Mouse (Mus musculus) thymus, adult 18-20 months (tissue): Measurements from ENCODE around the gene Hspa4.
A peak's percentile ranks its signal among the peaks of the same experiment; 100 is the strongest.
"Not testable (repeated sequence)": the region's sequence is repeated elsewhere in the genome, so short reads cannot be mapped to it uniquely, and the experiment has no call there.

Experiments used
- DNase-seq, 2 experiments: peaks; one replicate each; pipeline ENCODE4 v3.0.0; 2022; ENCODE audit warnings: mixed read lengths in 2 of 2

Hspa4 gene

DNA sequence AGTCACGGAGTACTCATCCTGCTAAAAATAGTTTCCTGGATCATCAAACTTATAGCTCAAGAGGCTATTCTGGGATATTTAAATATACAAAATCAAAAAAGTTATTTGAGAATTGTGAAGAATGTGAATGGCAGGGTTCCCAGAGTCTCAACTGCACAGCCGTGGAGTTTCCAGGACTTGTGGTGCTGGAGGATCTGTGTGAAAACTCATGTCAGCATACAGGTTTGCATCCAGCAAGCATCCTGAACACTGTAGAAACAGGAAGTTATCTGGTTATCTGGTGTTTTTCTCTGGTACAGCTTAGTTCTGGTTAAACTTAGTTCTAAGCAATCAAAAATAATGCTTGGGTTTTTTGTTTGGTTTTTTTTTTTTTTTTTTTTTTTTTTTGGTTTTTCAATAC is 6.7 kb upstream of the Hspa4 start:
- no peak for DNase-seq

DNA sequence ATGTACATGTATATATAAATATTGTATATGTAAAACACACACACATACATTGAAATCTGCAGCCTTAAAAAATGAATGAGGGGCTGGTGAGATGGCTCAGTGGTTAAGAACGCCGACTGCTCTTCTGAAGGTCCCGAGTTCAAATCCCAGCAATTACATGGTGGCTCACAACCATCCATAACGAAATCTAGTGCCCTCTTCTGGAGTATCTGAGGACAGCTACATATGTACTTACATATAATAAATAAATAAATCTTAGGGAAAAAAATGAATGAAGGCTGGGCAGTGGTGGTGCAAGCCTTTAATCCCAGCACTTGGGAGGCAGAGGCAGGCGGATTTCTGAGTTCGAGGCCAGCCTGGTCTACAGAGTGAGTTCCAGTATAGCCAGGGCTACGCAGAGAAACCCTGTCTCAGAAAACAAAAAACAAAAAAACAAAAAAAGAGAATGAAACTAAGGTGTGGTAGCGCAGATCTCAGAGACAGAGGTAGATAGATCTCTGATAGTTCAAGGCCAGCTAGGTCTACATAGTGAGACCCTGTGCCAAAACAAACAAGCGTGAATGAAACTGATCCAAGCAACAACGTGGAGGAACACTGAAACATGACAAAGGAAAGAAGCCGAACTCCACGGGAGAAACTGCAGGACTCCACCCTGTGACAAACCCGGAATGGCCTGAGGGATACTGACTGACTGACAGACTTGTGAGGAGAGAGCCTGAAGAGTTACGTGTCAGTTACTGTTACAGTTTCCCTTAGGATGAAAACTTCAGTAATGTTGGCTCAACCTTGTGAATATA is 4.0 kb upstream of the Hspa4 start:
- DNase-seq, result no peak

DNA sequence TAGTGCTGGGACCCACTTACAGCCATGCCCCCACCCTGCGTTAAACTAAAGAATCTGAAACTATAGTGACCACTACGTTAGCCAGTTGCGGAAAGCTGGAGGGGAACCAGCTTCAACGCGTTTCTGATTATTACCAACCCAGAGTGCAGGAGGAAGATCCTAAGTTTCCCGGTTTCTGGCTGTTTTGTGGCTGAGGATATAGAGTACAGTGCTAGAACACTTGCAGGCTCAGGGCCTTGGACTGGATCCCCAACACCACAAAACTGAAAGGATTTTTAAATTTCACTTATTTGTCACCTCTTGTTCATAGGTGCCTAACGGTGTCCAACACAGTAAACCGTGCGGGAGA is 884 bp upstream of the Hspa4 start:
- no peak for DNase-seq

DNA sequence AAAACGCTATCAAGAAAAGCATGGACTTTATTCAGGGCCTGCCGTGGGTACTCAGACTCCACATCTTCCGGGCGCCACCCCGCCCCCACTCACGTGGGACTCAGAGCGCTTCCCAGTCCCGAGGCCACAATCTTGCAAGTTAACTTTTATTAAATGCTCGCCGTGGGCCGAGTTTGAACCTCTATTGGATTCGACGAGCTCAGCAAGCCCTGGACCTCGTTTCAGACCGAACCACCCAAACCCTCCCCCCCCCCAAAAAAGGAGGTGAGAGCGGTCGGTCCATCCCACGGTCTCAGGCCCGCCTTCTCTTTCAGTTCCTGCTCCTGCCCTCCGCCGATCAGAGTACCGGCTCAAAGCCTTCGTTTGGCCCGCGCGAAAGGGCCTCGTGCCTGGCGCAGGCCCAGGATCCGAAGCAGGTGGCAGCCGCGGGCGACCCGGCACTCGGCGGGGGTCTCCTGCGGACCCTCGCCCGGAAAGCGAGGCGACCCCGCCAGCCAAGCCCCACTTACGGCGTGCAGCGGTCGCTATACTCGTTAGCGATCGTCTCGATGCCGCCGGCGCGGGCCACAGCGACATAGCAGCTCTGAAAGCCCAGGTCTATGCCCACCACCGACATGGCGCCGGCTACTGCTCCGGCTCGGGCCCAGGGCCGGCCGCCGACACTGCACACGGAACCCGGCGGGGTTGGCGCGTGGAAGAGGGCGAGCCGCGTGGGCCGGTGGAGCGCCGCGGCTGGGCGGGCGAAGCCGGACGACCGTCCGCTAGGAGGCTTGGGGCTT is 517 bp downstream of the Hspa4 start:
- DNase-seq, result peak; percentile 32 to 61

DNA sequence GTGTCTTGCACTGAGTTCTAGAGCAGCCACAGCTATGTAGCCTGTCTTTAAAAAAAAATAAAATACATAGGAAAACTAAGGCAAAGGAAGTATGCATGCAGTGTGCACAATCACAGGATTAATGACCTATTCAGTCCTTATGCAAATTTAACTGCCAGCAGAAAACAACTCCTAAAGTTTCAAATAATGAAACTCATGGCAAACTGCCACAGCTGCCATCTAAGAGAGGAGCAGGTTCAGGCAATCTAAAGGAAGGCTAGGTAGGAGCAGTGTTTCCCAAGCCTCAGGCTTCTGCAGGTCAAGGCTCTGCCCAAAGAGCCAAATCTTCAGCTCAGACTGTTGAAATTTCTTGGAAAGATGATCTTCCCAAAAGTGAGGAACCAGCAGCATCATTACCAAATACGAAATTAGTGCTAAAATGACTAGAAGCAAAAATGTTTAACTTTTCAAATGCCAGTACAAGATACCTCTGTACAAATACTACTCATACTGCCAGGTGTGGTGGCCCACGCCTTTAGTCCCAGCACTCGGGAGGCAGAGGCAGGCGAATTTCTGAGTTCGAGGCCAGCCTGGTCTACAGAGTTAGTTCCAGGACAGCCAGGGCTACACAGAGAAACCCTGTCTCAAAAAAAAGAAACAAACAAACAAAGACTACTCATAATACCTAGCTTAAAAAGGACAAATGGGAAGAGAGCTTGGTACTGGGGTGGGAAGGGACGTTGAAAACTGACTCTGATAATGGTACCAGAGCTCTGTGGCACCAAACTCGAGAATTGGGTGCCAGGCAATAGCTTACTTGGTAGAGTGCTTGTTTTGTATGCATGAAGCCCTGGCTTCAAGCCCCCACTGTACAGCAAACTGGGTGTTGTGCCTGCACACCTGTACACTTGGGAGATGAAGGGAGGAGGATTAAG is 2.1 kb downstream of the Hspa4 start:
- no peak for DNase-seq

DNA sequence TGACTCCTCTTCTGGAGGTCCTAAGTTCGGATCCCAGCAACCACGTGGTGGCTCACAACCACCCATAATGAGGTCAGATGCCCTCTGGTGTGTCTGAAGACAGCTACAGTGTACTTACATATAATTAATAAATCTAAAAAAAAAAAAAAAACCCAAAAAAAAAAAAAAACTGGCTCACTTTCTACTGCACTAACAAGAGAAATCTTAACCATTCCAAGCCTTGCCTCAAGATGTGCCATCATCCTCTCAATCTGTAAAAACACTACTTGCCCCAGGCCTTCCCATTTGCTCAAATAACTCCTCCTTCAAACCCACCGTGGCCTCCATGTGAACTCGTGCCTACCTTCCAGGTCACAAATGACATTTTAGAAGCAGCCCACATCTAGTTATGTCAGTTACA is 3.4 kb downstream of the Hspa4 start:
- no peak for DNase-seq

DNA sequence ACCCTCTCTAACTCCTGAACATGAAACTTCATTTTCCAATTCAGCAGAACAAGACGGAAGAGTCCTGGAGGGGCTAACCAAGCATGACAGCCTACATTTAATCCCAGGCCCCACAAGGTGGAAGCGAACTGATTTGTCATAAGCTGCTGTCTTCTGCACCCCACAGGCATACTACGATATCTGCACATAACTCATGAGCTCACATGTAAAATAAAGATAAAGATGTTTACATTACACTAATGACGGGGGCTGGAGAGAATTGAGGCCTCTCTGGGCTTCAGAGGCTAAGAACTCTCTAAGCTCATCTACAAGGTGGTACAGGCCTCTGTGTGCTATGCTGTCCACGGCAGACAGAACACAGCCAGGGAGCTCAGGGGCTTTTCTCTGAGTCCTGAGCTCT is 5.8 kb downstream of the Hspa4 start:
- no peak for DNase-seq

DNA sequence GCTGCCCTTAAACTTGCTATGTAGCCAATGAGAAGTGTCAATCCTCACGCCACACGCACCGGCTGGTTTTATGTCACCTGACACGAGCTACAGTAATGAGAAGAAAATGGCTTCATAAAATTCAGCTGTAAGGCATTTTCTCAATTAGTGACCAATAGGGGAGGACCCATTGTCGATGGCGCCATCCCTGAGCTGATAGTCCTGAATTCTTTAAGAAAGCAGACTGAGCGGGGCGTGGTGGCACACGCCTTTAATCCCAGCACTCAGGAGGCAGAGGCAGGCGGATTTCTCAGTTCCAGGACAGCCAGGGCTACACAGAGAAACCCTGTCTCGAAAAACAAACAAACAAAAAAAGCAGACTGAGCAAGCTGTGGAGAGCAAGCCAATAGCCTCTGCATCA is 9.4 kb downstream of the Hspa4 start:
- no peak for DNase-seq

DNA sequence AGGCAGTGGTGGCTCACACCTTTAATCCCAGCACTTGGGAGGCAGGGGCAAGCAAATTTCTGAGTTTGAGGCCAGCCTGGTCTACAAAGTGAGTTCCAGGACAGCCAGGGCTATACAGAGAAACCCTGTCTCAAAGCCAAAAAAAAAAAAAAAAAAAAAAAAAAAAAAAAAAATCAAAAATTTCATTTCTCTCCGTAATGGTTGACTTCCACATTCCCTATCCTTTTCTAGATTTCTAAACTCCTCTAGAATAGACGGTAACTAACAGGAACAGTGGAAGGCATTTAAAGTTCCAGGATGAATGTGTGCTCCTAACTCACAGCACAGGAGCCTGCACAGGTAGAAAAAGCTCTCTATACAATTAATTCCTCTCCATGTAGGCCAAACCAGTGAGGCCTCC is 10.1 kb downstream of the Hspa4 start:
- DNase-seq, result not testable (repeated sequence)

DNA sequence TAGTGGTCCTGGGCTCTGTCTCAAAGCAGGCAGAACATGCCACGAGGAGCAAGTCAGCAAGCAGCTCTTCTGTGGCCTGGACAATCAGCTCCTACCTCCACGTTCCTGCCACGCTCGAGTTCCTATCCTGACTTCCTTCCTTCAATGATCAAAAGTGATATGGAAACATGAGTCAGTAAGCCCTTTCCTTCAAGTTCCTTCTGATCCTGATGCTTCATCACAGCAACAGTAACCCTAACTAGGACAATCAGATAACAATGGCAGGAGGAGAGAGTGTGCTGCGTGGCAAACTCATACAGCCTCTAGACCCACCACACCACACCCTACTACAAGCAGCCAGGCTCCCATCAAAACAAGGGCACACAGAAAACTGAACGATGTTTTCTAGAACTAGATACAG is 14.4 kb downstream of the Hspa4 start:
- DNase-seq, result no peak

DNA sequence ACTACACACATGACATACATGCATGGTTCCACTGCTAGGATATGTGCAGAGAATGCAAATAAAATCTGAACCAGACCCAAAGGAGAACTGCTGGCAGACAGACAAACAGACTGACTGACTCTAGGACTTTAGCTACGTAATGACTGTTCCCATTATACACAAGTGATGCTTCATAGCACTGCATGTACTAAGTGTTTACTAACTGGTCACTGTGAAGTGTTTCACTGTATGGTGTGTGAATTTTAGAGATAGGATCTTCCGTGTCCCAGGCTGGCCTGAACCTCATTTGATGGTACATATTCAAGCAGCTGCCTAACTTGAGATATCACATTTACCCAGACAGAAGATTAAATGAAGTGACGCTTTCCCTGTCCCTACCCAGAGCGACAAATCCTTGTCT is 21.8 kb downstream of the Hspa4 start:
- DNase-seq, result no peak

DNA sequence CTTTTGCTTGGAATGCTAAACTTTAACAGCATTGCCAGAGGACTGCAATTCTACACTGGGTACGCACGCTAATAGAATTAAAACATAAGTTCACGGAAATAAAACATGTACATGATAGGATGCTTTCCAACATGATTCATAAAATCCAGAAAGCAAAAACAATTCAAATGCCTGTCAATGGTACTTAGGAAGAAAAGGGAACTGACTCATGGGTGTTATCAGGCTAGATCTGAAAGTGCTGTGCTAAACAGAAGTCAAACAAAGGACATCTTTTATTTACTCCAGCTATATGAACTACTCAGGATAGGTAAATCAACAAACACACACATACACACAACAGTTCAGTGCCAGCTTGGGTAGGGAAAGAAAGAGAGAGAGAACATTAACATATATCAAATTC is 24.9 kb downstream of the Hspa4 start:
- no peak for DNase-seq

DNA sequence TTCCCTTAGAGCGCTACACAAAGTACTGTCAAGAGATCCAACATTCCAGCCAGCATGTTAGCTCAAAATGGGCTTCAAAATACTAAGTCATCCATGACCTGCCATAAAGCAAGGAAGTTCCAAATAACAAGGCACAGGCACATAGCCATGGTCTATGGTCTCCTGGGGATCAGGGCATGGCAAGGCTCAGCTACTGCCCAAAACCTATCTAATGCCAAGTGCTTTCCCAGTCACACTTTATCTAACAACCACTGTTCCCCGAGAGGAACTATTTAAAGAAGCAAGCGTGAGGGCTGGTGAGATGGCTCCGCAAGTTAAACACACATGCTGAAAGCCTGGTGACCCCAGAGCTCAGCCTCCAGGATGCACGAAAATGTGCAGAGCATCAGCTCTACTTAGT is 26.9 kb downstream of the Hspa4 start:
- DNase-seq, result no peak

DNA sequence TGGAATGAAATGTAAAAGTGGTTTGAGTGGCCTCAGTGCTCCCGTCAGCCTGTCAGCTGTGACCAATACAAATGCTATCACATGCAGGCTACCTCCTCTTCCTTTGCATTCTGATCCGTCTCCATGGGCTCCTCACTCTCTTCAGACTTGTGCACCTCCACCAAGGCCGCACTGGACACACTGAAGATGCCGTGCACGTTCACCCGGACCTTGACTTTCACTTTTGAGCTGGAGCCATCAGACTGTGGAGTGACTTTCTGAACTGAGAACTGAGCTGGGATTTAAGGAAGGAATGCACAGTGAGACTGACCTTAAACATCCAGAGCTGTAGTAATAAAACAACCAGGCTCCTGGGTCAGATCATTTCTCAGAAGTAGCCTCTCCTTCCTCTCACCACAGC is 30.7 kb downstream of the Hspa4 start:
- no peak for DNase-seq

DNA sequence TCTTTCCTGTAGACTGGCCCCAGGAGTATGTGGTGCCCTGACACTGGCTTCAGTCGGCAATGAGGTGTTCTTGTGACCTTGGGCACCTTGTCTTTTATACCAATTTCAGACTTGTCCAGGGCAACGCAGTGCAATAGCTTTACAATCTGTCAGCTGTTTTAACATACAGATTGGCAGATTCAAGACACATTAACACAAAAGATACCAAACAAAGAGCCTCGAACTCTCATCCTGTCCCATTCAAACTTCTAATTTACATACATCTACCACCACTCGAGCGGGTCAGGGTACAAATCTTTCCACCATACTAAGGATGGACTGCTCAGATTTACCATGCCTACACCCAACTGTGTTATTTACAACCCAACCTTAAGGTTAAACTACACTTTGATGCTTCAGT is 39.7 kb downstream of the Hspa4 start:
- DNase-seq, result no peak

DNA sequence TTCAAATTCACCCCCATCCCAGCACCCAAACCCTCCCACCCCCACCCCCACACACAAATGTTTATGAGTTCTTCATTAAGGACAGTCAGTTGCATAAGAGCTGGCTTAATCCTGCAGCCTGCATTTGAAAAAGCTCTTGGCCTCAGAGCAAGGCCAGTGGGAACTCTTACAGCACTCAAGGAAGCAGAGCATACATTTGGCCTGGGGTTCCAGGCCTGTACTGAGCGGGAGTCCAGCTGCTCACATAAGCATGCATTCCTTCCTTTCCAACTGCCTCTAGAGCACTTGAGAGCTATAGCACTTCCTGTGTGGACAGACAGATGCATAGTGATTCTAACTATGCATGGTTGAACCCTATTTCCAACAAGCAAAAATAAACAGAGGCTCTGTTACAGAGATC is 40.2 kb downstream of the Hspa4 start:
- no peak for DNase-seq

DNA sequence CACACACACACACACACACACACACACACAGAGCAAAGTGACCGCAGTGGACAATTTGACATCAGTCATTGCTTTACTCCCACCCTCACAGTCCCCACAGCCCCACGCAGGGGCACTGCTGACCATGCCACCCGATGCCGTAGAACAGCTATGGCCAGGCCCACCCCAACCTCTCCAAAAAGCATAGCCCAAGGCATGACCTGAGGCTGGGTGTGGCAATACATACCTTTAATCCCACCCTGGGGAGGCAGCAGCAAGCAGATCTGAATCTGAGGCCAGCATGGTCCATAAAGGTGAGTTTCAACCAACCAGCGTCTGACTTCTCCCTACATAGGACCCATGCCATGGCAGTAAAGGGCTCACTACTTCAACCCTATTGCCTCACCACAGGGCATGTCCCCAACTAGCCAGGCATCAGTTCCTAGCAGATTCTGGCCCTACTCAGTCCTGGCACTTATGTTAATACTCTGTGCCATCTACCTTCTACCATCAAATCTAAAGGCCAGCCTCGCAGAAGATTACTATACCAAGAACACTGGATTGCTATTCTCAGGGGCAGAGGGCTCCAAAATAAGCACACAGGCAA is 41.1 kb downstream of the Hspa4 start:
- no peak for DNase-seq

DNA sequence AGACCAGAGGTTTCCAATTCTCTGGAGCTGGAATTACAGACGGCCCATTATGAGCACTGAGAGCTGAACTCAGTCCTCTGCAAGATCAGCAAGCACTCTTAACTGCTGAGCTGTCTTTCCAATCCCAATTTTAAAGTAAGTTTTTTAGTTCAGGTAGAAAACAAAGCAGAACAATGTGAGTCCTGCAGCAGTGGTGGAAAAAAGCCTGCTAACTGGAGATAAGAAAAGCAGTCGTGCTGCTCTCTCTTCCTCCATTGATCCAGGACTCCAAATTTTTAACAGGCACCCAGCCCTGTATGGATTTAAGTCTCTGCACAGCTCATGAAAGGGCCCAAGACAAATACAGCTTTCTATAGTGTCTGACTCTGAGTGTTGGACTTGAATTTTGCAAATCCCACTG is 43.3 kb downstream of the Hspa4 start:
- DNase-seq, result no peak

DNA sequence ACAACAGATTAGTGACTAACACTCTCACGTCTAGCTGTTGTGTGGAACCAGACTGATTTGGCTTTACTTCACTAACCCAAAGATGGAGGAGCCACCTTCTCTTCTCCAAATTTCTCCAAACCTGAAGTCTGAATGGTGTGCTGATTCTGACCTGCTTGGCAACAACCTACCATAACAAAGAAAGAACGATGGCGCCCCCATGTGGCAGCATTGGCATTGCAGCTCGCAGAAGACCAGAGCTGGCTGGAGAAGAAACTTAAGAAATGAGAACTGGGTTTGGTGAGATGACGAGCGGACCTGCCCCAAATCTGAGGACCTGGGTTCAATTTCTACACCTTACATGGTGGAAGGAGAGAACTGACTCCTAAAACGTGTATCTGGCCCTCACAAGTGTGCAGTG is 45.3 kb downstream of the Hspa4 start:
- DNase-seq, result peak in 1 of 2 experiments; percentile 8

DNA sequence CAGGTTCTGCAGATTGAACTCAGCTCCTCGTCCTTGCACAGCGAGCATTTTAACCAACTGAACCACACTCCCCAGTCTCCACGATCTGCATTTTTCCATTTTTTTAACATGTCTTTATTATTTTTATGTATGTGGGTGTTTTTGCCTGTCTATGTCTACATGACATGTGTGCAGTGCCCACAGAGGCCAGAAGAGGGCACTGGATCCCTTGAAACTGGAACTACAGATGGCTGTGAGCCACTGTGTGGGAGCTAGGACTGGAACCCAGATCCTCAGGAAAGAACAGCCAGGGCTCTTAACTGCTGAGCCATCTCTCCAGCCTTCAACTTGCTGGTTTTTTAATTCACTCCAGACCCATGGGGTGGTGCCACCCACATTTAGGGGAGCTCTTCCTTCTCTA is 45.8 kb downstream of the Hspa4 start:
- no peak for DNase-seq

DNA sequence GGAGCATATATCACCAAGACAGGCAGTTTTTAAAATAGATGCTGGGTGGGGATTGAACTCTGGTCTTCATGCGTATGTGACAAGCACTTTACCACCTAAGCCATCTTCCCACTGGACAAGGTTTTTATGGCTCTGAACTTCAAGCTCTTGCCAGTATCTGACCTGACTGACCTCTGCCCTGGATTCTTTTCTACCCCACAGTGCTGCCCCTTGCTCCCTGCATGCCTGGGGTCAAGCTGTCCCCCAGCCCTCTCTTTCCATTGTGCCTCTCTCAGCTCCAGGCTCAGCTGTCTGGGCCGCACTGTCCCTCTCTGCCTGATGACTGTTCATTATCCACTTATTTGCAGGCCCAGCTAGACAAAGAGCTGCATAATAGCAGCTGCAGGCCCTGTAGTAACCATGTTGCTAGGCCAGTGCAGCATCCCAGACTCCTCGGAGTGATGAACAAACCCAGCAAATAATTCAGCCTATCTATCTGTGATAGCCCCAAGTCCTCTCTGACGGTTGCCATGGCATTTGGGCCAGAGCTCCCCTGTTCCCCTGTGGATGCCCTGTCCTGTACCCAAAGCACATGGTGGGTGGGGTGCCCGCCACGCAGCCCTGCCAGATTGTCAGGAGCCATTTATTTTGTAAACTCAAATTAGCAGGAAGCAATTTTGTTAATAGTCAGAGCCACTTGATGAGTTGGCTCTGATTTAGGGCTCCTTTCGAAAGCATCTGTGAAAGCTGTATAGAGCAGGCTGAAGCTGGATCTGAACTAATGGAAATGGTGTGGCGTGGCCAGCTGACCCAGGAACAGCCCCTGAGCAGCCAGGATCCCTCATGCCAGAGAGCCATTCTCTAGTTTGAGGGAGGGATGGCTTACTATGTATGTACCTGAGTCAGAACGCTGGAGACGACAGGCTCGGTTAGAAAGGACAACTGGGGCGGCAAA is 47.8 kb downstream of the Hspa4 start:
- DNase-seq, result no peak

DNA sequence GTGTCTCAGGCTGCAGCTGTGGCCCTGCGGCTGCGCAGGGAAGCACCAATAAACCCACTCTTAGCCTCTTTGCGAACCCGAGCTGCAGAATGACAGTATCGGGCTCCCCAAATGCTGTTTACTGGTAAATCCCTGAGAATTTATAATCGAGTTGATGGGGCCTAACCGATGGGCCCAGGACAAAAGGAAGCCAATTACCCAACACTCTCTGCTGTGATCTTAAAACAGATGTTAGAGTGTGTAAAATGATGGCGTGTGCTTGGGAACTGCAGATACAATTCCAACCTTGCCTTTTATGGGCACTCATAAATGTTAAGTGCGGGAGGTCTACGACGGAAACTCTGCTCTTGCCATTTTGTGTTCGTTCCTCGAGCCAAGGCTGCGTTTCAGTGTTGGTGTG is 49.5 kb downstream of the Hspa4 start:
- DNase-seq, result no peak
